Mouse (Mus musculus) adipocyte (in vitro differentiated cells): ENCODE results near the gene Depdc1a.
"Not testable (repeated sequence)": the region's sequence is repeated elsewhere in the genome, so short reads cannot be mapped to it uniquely, and the experiment has no call there.

Experiments
- DNase-seq: peaks from one replicate; pipeline ENCODE4 v3.0.0-alpha.2; 2016; ENCODE audit warnings: low spot score

Gene Depdc1a

GRCm38 (mm10) chr3:159495243-159495801 lies at the start of gene Depdc1a:
Gene Depdc1a (plus strand): TSS chr3:159495433.
- peak; percentile 92 for DNase-seq

GRCm38 (mm10) chr3:159470059-159470458 lies 25.2 kb upstream of the Depdc1a start:
- DNase-seq: no peak

- no peak for DNase-seq
These were observed 19.8 kb upstream of the Depdc1a start for GRCm38 (mm10) chr3:159475465-159475864.

- DNase-seq: no peak
These were observed 17.8 kb upstream of the Depdc1a start for GRCm38 (mm10) chr3:159477250-159477962.

DNA sequence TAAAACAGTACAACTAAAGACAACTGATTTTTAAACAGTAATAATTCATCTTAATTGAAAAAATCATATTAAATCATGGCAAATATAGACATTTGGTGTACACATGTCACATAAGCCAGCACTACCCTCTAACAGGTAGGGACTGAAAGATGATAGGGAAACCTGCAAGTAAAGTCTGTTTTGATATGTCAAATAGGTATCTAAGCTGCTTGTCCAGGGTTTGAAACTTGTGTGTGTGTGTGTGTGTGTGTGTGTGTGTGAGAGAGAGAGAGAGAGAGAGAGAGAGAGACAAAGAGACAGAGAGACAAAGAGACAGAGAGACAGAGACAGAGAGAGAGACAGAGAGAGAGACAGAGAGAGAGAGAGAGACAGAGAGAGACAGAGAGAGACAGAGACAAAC lies 524 bp upstream of the Depdc1a start:
- DNase-seq: not testable (repeated sequence)

GRCm38 (mm10) chr3:159508899-159509298 lies 13.7 kb downstream of the Depdc1a start:
- DNase-seq: no peak

- no peak for DNase-seq
These were observed 33.3 kb downstream of the Depdc1a start for GRCm38 (mm10) chr3:159528563-159528962.

DNA sequence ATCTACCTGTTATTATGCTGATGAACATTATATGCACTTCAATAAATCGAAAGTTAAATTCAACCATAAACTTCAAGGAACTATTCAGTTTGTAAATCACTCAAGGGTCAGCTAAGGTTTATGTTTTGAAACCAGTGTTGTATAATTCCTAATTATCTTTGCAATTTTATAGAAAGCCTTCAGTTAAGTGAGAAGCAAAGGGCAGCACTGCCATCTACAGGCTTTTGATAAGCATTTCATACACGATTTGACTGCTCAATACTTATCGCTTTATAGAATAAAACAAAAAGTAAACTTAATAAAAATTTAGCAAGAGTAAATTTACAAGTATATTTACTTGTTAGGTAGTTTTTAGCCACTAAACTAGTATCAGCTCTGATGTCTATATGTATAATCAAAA lies 53.1 kb downstream of the Depdc1a start:
- DNase-seq: peak; percentile 81

- DNase-seq: no peak
These were observed 55.0 kb downstream of the Depdc1a start for GRCm38 (mm10) chr3:159550224-159550623.
